Mouse (Mus musculus): ENCODE results near the gene Myh9.
A peak's percentile ranks its signal among the peaks of the same experiment; 100 is the strongest.
"Not testable (repeated sequence)": the region's sequence is repeated elsewhere in the genome, so short reads cannot be mapped to it uniquely, and the experiment has no call there.

The Myh9 gene

DNA sequence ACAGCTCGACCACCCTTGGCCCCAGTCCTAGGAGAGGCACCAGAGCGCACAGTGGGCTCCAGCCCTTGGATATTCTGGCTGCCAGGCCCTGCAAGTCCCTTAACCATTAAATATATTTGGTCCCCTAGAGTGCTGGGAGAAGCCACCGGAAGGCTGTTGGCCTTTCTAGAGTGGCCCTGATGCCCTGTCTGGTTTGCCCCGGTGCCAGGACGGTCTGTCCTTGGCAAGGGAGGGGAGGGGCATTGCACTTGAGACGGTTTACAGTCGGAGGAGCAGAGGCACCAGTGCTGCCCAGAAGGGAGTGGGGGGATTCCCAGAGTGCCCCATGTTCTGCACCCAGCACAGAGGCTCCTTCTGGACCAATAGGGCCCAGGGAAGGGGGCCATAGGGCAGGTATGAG lies 80.9 kb downstream of the Myh9 start:
- no peak for DNase-seq (ENCODE audit: low read depth in 2 of 2, low spot score in 2 of 2)

DNA sequence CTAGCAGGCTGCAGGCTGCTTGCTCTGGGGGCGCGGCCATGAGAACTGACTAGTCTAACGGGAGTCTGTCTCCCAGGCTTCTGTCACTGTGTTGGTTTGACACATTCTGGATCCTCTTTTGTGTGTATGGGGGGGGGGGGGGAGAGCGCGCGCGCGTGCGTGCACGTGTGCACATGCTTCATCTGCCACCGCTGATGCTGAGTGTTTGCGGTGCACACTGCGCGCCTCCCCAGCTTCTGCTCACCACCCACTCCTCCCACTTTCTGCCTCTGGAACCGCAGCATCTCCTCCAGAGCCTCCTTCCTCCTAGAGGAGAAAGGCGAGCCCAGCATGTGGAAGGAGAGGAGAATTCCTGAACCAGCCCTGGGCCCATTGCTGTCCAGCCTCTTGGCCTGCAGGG lies 81.9 kb downstream of the Myh9 start:
- DNase-seq (ENCODE audit: low read depth in 2 of 2, low spot score in 2 of 2), result no peak

DNA sequence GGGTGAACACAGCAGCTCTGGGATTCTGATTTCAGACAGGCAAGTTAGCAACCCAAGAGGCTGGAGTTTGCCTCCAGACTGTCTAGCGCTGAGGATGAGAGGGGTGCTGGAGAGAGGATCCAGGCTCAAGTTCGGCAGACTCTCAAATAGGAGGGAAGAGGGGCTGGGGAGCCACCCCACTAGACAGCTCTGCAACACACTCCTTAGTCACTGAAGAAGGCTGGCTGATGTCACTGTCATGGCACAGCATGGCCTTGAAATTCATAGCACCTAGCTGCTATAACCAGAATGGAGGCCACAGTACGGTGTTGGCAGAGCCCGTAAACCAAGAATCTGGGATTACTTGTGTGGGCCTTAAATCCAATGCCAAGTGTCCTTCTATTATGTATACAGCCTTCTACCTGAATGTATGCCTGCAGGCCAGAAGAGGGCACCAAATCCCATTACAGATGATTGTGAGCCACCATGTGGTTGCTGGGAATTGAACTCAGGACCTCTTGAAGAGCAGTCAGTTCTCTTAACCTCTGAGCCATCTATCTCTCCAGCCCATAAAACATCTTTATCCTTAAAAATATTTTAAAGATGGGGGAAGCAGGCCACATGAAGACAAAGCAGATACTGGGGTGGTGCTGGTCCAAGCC lies 84.3 kb downstream of the Myh9 start:
- no peak for DNase-seq (ENCODE audit: low read depth in 2 of 2, low spot score in 2 of 2)

DNA sequence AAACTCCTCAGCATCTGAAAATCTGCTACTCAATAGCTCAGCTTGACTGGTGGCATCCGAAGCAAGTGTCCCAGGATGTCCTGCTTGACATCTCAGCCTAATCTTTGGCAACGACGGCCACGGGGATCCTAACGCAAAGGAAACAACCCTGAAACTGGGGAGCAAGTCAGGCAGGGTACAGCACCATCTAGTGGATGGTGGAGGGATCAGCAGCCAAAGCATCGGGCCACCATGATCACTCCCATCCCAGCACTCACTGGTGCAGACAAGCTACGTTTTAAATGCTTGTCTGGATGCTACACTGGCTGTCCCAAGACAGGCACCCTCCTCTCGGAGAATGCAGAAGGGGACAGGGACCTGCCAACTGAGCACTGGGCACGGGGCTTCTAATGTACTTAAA lies 85.1 kb downstream of the Myh9 start, which contains the start of gene Apol8:
TSS of gene Apol8 (minus strand) at position 156 of the 400 bp plus-strand sequence.
- peak; percentile 70 to 75 for DNase-seq (ENCODE audit: low read depth in 2 of 2, low spot score in 2 of 2)

DNA sequence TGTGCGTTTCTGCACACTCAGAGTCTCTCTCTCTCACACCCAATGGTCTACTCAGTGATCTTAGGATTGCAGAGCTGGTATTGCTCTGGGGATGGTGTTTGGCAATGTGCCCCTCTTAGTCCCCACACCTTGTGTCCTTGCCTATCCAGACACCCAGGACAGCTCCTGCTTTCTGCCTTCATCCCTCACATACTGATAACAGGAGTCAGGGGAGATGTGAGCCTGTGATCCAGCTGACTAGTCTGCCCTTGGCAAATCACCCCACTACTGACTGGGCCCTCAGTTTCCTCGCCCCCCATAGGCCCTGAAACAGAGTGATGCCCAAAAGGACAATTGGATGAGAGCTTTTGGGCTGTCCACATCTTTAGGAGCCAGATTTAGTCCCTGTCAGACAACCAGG lies 85.9 kb downstream of the Myh9 start:
- DNase-seq (ENCODE audit: low read depth in 2 of 2, low spot score in 2 of 2), result no peak

DNA sequence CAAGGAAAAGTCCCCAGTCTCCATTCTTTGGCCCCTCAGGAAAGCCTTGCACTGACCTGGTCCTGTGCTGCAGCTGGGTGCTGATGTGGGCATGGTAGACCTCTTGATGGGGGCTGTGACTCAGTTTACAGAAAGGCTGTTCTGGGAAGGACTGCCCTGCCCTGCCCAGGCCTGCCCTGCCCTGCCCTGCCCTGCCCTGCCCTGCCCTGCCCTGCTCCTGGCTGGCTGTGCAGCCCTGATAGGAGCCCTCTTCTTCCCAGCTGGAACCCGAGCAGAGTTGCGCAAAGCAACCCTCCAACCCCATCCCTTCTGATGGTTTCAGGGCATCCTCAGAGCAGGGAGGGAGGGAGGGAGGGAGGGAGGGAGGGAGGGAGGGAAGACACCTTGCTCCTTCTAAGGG lies 86.8 kb downstream of the Myh9 start:
- no peak for DNase-seq (ENCODE audit: low read depth in 2 of 2, low spot score in 2 of 2)

DNA sequence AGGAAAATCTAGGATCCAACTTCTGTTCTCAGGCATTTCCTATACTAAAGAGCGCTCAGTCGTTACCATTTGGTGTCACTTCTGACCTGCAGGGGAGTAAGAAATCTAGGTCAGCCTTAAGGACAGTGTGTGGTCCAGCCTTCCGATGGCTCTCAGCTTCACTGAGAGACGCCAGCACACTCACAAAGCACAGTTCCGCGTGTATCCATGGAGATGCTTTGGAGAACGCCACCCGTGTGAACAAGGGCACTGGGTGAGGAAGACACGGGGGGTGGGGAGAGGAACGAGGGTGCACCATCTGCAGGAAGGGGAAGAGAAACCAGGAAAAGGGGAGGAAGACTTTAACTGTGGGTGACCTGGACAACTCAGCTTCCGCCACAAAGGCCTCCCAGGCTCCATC lies 89.5 kb downstream of the Myh9 start:
- no peak for DNase-seq (ENCODE audit: low read depth in 2 of 2, low spot score in 2 of 2)

DNA sequence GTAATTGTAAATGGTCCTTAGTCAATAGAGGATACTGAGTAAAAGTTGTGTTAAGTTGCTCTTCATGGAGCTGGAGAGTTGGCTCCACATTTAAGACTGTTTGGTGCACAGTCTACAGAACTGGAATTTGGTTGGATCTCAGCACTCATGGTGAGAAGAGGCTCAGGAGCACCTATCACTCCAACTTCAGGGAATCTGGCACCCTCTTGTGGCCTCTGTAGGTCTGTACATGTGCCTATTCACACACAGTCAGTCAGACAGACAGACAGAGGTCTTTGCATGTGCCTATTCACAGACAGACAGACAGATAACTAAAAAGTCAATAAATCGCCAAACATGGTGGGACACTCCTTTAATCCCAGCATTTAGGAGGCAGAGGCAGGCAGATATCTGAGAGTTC lies 91.5 kb downstream of the Myh9 start:
- peak; percentile 53 to 68 for DNase-seq (ENCODE audit: low read depth in 2 of 2, low spot score in 2 of 2)

DNA sequence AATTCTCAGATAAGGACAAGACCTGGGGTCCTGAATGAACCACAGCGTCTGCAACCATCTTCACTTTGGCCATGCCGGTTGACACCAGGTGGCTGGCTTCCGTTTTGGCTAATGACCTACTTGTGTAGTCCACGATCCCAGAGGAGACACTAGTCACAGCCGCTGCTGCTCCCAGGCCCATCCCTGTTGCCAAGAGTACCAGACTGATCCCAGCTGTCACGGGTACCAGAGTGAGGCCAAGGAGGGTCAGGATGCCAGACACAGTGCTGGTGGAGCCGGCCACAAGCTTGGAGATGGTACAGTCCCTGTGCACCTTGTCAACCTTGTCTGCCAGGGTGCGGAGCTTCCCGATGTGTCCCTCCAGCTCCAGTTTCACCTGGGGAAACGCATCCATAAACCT lies 92.3 kb downstream of the Myh9 start:
- no peak for DNase-seq (ENCODE audit: low read depth in 2 of 2, low spot score in 2 of 2)

DNA sequence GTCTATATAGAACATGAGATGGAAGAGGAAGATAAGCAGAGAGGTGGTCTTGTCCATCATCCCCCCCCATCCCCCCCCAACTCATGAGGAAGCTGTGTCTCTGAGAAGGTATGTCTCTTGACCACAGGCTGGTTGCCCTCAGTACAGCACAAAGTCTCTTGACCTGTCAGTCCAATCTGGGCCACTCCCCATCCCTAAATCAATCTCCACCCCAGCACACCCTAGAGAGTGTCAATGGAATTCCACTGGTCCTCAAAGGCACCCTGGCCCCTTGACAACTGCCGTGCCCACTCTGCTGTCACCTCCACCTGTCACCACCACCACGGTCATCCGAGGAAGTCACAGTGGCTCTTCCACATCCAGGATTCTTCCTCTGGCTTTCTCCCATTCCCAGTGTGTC lies 93.6 kb downstream of the Myh9 start:
- no peak for DNase-seq (ENCODE audit: low read depth in 2 of 2, low spot score in 2 of 2)

DNA sequence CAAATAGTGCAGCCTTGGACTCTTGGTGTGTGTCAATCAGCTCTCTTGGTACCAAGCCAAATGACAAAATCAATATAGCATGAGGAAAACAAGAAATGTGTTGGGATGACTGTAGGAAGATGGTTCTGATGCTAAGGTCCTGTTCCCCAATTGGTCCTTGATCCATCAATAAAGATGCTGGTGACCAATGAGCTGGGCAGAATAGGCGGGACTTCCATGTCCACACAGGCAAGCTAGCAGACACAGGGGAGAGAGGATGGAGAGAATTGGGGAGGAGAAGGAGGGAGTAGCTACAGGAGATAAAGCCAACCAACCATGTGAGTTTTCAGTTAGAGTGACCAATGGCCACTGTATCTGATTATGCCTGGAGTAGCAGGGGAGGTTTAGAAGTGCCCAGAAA lies 95.6 kb downstream of the Myh9 start:
- DNase-seq (ENCODE audit: low read depth in 2 of 2, low spot score in 2 of 2), result no peak

DNA sequence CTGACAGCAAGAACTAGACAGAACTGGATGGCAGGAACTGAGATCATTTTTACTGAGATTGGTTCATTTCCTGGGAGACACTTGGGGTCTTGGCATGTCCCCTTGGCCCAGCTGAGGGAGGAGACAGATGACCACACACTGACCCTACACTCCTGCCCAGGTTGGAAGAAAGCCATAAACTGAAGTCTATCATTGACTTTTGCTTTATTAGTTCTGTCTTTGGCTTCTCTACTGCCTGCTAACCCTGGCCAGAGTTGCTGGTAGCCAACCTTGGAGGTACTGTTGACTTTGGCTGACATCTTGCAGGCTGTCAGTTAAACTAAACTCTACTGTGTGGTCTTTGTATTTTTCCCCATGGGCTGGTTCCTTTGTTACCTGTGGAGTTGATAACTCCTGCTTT lies 96.9 kb downstream of the Myh9 start:
- no peak for DNase-seq (ENCODE audit: low read depth in 2 of 2, low spot score in 2 of 2)

DNA sequence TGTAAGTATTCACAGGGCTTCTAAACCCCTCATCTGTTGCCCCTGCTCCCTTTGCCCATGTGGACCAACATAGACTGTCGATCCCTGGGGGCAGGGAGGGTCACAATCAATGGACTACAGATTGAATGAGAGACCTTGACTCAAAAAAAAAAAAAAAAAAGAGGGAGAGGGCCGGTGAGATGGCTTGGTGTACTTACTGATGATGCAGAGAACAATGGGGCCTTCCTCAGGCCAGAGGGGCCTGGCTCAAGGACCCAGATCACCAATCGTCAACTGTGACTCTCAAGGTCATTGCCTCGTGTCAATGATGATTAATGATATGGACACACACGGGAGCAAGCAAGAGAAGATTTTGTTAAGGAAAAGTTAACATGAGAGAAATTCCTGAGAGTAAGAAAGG lies 97.3 kb downstream of the Myh9 start:
- DNase-seq (ENCODE audit: low read depth in 2 of 2, low spot score in 2 of 2), result no peak

DNA sequence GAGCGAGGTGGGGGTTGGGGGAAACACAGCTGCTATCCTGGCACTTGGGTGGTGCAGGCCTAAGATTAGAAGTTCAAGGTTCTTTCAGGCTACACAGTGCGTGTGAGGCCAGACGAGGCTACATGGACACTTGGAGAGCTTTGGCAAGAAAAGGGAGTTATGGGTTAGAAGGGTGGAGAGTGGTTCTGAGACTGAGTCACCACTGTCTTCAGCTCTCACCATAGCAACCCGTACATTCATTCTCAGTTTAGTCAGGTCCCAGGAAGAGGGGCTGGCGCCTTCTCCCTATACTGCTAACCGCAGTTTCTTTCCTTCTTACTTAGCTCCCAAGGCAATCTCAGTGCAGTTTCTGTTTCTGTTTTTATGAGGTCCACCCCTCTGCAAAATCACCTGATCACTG lies 100.4 kb downstream of the Myh9 start:
- DNase-seq (ENCODE audit: low read depth in 2 of 2, low spot score in 2 of 2), result not testable (repeated sequence)

DNA sequence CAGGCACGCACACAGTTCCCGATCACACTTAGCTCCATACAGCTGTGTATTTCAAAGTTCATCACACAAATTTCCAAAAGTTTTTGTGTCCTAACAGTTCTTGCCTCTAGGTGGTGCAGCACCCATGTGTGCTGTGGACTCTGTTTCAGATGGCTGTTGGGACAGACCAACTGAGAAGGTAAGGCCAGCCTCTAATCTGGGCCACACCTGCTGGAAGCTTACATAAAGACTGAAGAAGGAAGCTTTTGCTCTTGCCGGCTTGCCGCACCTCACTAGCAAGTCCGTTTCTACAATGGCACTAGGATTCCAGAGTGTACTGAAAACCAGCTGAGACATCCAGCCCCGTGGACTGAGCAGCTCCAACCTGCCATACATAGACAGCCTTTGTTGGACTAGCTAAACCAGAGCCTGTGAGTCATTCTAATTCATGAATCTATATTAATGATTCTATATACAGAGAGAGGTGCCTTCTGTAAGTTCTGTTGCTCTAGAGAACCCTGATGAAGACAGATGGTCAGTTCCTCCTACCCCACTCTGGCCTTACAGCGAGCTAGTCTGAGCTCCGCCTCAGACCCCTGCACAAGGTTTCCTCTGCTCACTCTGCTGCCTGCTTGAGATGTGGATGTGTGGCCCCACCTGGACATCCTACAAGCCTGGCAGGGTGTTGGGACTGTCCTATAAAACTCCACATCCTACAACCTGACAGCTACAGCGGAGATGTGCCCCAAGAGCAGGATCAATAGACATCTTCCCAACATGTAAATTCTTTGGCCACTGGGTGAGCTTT lies 101.3 kb downstream of the Myh9 start:
- no peak for DNase-seq (ENCODE audit: low read depth in 2 of 2, low spot score in 2 of 2)

DNA sequence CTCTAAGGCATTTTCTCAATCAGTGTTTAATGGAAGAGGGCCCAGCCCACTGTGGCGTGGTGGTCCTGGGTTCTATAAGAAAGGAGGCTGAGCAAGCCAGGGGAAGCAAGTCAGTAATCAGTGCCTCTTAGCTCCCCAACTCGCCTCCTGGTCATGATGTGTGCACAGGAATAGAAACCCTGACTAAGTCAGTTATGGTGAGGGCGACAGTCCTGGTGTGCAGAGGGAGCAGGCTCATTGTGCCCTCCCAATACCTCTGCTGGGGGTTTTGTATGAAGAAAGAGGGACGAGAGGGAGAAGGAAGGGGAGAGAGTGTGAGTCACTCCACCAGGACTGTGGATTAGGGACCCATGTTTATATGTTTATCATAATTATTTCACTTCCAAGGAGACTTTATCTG lies 108.1 kb downstream of the Myh9 start:
- not testable (repeated sequence) for DNase-seq (ENCODE audit: low read depth in 2 of 2, low spot score in 2 of 2)

DNA sequence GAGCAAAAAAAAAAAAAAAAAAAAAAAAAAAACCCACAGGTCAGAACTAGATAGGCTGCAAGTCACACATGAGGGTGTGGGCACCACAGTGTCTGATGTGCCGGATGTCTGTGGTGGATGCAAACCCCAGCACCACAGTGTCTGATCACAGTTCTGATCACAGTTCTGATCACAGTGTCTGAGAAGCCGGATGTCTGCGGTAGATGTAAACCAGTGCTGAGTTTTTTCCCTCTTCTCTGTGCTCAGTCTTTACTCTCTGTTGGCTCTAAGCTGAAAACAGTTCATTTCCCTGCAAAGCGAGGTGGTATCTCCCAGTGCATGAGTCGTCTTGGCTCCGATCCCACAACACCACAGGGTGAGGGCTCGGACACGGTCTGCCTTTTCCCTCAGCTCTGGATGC lies 108.6 kb downstream of the Myh9 start:
- DNase-seq (ENCODE audit: low read depth in 2 of 2, low spot score in 2 of 2), result peak; percentile 63 to 65

DNA sequence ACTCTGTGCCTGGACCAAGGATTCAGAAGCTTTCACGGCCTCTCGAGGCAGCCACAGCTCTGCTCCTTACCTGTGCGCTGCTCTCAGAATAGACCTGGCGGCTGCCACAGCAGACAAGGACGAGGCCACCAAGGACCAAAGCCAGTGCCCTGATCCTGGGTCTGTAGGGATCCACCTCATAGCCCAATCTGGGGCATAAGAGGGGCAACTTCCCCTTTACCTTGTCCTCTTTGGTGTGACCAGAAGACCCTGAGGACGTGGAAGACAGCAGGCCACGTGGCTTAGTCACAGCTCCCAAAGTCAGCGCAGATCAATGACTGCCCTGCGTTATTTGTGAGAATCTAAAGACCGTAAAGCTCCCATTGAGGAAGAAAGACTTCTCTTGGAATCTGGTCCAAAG lies 109.1 kb downstream of the Myh9 start:
- DNase-seq (ENCODE audit: low read depth in 2 of 2, low spot score in 2 of 2), result not testable (repeated sequence)

DNA sequence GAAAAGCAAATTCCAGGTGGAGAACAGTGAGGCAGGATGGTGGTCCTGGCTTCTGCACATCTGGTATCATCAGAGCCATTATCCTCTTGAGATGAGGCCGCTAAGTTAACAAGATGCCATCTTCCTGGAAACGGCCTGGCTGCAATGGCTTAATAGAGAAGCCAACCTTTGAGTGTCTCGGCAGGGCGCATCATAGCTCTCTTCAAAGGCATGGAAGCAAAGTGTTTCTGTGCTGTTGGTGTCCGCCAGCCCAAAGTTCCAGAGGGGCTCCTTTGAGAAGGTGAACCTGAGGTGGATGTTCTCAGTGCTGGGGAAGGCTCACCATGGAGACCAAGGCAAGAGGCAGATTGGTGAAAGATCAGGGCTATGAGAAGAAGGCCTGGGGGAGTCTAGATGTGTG lies 110.4 kb downstream of the Myh9 start:
- DNase-seq (ENCODE audit: low read depth in 2 of 2, low spot score in 2 of 2), result no peak

DNA sequence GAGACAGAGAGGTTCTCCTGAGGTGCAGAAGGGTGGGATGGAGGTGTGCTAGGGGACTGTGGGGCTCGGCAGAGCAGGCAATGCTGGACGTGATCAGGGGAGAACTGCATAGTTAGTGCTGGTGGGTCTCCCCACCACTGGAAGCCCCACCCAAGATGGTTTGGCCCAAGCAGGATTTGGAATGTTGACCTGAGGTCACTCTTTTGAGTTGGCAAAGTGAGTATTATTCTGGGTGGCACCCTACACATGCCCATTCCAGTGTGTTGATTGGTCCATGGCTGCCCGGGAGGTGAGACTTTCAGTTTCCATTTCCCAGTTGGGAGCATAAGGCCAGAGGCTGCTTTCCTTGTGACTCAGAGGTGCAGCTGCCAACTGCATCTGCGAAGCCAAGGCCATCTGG lies 113.2 kb downstream of the Myh9 start, which contains the start of gene Apol9b:
TSS of gene Apol9b (plus strand) at position 301 of the 400 bp plus-strand sequence.
- not testable (repeated sequence) for DNase-seq (ENCODE audit: low read depth in 2 of 2, low spot score in 2 of 2)

DNA sequence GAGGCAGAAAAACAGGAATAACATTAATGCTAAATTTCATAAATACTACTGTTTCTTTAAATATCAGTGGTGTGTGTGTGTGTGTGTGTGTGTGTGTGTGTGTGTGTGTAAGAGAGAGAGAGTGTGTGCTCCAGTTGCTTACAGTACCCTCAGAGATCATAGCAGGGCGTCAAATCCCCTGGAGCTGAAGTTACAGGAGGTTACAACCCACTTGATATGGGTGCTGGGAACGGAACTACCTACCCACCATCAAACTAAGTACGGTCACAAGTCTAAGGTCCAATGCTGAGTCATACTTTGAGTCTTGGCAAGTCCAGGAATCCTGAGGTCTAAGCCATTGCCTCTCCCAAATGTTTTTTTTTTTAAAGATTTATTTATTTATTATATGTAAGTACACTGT lies 114.2 kb downstream of the Myh9 start:
- DNase-seq (ENCODE audit: low read depth in 2 of 2, low spot score in 2 of 2), result not testable (repeated sequence)

DNA sequence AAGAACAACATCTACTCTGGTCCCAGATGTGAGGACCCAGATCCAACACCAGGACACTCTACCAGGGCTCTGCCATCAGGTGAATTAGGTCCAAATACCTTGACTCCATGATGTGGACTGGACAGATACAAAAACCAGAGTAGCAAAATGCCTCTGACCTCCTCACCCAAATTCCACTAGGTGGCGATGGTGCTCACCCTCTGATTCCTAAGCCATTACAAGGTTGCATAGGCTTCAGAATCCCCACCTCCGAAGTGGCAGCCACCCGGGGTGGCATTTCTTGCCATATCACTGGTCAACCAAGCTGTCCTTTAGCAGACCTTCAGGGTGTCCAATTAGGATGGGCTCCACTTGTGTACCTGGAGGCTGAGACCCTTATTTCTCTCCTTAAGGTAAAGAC lies 114.8 kb downstream of the Myh9 start:
- not testable (repeated sequence) for DNase-seq (ENCODE audit: low read depth in 2 of 2, low spot score in 2 of 2)
